Mouse (Mus musculus): ENCODE data around the gene Tlcd1.

- no peak for TF ChIP-seq FLI1 (IDR thresholded peaks at IDR 0.05; ENCODE audit: low read length)
- TF ChIP-seq GATA1 (IDR thresholded peaks at IDR 0.05; ENCODE audit: borderline replicate concordance, low read length): no peak
These were observed 20.3 kb upstream of the Tlcd1 start for GRCm38 (mm10) chr11:78156156-78156699.
